Mouse (Mus musculus): ENCODE measurements around the gene Slc6a12. TPM values are rescaled to one million over a fixed set of nuclear protein-coding genes. Genes with fewer than 3 reads are reported as not detected.

Gene Slc6a12
- polyA plus RNA-seq (2017; shearing (Covaris generic)): not detected

- no peak for ATAC-seq
These were observed at the start of gene Slc6a12 for GRCm38 (mm10) chr6:121343026-121343770. Gene Slc6a12, plus strand, starts transcription at chr6:121343076.

GRCm38 (mm10) chr6:121299317-121299716, 43.6 kb upstream of the Slc6a12 start:
- ATAC-seq: no peak

GRCm38 (mm10) chr6:121299954-121300353, 42.9 kb upstream of the Slc6a12 start, which contains the start of gene Slc6a13:
Gene Slc6a13, plus strand, starts transcription at chr6:121300227.
- ATAC-seq: no peak

- ATAC-seq: no peak
These were observed 42.4 kb upstream of the Slc6a12 start for GRCm38 (mm10) chr6:121300504-121300903.

GRCm38 (mm10) chr6:121303466-121304220, 39.2 kb upstream of the Slc6a12 start:
- ATAC-seq: no peak

GRCm38 (mm10) chr6:121304630-121305029, 38.2 kb upstream of the Slc6a12 start:
- ATAC-seq: no peak

- no peak for ATAC-seq
These were observed 37.3 kb upstream of the Slc6a12 start for GRCm38 (mm10) chr6:121305571-121305970.

- ATAC-seq: no peak
These were observed 31.9 kb upstream of the Slc6a12 start for GRCm38 (mm10) chr6:121310984-121311383.

- ATAC-seq: no peak
These were observed 23.8 kb upstream of the Slc6a12 start for GRCm38 (mm10) chr6:121319099-121319498.

- ATAC-seq: no peak
These were observed 20.3 kb upstream of the Slc6a12 start for GRCm38 (mm10) chr6:121322381-121323110.

- ATAC-seq: no peak
These were observed 17.6 kb upstream of the Slc6a12 start for GRCm38 (mm10) chr6:121325298-121325697.

- ATAC-seq: no peak
These were observed 17.1 kb upstream of the Slc6a12 start for GRCm38 (mm10) chr6:121325740-121326139.

- no peak for ATAC-seq
These were observed 16.3 kb upstream of the Slc6a12 start for GRCm38 (mm10) chr6:121326486-121327069.

- ATAC-seq: no peak
These were observed 14.4 kb upstream of the Slc6a12 start for GRCm38 (mm10) chr6:121328417-121328884.

GRCm38 (mm10) chr6:121329848-121330508, 12.9 kb upstream of the Slc6a12 start:
- ATAC-seq: no peak

- no peak for ATAC-seq
These were observed 7.0 kb upstream of the Slc6a12 start for GRCm38 (mm10) chr6:121335841-121336240.

- ATAC-seq: no peak
These were observed 6.3 kb upstream of the Slc6a12 start for GRCm38 (mm10) chr6:121336558-121336957.

- ATAC-seq: no peak
These were observed 5.6 kb upstream of the Slc6a12 start for GRCm38 (mm10) chr6:121337229-121337628.

- peak; percentile 77 for ATAC-seq
These were observed 4.9 kb upstream of the Slc6a12 start for GRCm38 (mm10) chr6:121337770-121338518.

GRCm38 (mm10) chr6:121338519-121338896, 4.4 kb upstream of the Slc6a12 start:
- no peak for ATAC-seq

- ATAC-seq: no peak
These were observed 1.2 kb upstream of the Slc6a12 start for GRCm38 (mm10) chr6:121341650-121342049.
